Mouse (Mus musculus) ES-E14 (cell line): ENCODE results near the gene 4930595D18Rik.

Experiments used
- CHD2 ChIP-seq: IDR thresholded peaks from 2 replicates; pipeline ENCODE4 v1.6.1; 2014; ENCODE audit warnings: mild to moderate bottlenecking, low read depth, low read length, inconsistent platforms
- HCFC1 ChIP-seq: IDR thresholded peaks from 2 replicates; pipeline ENCODE4 v1.6.1; 2012; ENCODE audit warnings: low read length, inconsistent platforms, borderline replicate concordance; ENCODE audit not compliant: insufficient read depth
- ZNF384 ChIP-seq: IDR thresholded peaks from 2 replicates; pipeline ENCODE4 v1.6.1; 2012; ENCODE audit warnings: low read depth, low read length, inconsistent platforms

DNA sequence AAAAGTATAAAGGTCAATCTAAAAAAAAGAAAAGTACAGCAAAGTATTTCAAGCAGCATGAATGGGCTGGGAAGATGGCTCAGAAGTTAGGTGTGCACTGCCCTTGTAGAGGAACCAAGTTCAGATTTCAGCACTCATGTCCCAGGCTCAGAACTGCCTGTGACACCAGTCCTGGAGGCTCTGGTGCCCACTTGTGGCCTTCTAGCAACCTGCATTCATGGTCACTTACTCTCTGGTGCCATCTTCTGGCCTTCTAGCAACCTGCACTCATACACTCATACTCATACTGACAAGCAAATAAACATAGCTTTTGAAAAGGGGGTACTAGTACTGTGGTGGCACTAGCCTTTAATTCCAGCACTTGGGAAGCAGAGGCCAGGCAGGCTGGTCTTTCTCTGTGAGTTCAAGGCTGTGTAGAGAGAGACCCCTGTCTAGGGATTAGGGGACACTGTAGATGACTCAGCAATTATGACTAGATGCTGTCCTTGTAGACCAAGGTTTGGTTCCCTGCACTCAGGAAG lies 61.9 kb downstream of the 4930595D18Rik start:
- TF ChIP-seq ZNF384 (no peak), HCFC1 (0 out of 2 replicates have a peak, but pooled peaks have one; percentile 39), CHD2 (no peak)
